Mouse (Mus musculus) urinary bladder, postnatal 36 days (tissue): ENCODE measurements around the gene D430041D05Rik.
"Not testable (repeated sequence)": the region's sequence is repeated elsewhere in the genome, so short reads cannot be mapped to it uniquely, and the experiment has no call there.

ENCODE experiments used
- DNase-seq, 2 experiments: peaks; one replicate each; pipeline ENCODE4 v3.0.0; 2022; ENCODE audit warnings: low spot score in 2 of 2, mixed read lengths in 1 of 2

Gene D430041D05Rik

GRCm38 (mm10) chr2:104121681-104122504, 288.9 kb downstream of the D430041D05Rik start:
- no peak for DNase-seq

DNA sequence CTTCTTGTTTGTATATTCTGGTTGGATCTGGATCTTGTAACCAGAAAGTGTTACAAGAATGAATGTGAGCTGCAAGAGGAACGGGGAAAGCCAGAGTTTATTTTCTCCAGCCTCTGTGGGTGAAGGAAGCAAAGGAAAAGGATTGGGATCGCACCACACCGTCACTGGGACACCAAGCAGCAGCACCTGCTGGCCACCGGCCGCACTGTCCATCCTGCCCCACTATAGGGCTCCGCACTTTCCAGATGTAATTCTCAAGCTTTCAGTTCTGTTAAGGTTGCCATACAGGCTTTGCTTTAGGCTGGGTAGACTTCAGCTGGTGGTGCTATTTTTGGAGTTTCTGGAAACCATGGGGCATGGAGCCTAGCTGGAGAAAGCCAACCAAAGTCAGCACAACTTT, 290.5 kb downstream of the D430041D05Rik start:
- DNase-seq = no peak

DNA sequence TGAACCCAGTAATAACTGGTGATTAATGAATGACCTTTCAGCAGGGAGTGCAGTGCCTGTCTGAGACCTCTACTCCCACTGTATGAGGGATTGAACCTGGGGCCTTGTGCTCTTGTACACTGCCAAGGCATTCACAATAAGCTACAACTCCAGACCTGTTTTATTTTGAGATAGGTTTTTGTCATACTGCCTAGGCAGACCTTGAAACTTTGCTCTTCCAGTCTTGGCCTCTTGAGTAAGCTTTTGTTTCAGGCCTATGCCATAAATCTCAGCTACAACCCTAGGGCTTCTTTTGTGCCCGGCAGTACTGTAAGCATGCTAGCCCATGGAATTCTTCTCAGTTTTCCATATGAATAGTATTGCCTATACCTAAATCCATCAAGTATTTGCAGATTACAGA, 291.7 kb downstream of the D430041D05Rik start:
- DNase-seq = no peak

DNA sequence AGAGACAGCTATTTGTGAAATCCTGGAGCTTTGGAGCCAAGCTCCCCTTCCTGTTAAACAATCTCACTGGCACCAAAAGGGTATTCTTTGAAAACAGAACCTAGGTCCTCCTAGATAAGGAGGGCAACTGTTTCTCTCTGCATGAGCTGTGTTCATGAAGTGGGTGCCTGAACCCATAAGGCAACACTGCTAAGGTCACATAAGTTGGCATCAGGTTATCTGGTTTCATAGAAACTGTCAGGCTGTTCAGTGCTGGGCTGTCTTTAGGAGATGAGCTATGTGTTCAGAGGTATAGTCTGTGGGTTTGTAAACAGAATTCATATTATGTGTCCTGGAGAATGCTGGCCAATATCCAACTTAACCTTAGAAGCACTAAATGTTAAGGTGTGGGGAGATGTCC, 293.6 kb downstream of the D430041D05Rik start:
- not testable (repeated sequence) for DNase-seq

GRCm38 (mm10) chr2:104114898-104115297, 295.9 kb downstream of the D430041D05Rik start:
- DNase-seq = no peak

- not testable (repeated sequence) for DNase-seq
Measured at GRCm38 (mm10) chr2:104113563-104113962, 297.2 kb downstream of the D430041D05Rik start.

DNA sequence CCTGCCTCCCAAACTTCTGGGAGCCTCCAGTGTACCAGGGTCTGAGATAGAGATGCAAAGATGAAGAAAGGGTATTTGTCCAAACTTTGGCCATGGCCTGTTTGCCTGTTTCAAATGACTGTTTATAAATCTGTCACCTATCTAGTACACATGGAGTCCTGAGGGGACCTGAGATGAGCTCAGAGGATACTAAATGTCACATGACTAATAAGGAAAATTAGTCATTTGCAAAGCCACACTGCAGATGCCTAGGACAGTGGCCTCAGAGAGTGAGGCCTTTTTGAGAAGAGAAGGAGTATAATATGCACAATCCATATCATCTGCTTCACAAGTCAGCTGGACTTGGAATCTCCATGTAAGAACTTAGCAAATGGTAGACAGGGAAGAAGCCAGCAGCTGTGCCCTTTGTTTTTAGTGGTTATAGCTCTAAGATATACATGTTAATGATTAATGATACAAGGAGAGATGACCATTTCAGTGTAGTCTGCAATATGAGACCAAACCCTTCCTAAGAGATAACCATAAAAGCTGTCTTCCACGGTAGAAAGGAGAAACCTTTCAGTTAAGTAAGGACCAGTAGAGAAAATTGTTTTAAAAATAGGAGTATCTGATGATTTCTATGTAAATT, 299.5 kb downstream of the D430041D05Rik start:
- DNase-seq = not testable (repeated sequence)

DNA sequence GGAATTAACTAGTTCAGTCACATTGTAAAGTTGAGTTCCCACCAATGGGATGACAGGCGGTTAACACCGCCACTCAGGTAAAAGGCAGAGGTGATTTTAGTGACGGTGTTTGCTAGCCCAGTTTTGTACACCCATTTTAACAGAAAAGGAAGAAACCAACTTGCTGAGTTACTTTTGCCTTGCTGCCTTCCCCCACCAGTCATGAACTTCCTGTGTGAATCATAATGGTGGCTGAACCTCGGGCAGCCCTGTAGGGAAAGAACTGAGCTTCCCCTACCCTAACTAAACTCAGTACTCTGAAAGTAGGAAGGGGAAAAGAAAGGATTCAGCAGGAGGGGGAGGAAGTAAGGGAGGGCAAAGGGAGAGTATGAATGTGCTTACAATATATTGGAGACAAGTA, 300.8 kb downstream of the D430041D05Rik start:
- no peak for DNase-seq

DNA sequence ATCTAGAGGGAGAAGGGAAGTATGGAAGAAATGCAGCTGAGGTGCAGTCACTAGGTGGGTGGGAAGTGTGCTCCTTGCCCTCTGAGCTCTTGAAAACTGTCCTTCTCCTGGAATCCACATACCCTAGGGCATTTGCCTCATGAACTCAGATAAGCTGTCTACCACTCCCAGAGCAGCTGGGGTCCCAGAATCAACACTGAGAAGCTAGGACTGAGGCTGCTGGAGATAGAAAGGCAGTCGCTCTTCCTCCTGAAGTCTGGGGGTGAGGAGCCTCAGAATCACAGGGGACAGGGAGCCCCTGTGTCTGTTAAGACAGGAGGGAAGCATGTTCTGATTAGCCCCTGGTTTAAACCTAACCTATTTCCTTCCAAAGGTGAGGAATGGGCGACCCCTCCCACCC, 301.3 kb downstream of the D430041D05Rik start:
- no peak for DNase-seq

DNA sequence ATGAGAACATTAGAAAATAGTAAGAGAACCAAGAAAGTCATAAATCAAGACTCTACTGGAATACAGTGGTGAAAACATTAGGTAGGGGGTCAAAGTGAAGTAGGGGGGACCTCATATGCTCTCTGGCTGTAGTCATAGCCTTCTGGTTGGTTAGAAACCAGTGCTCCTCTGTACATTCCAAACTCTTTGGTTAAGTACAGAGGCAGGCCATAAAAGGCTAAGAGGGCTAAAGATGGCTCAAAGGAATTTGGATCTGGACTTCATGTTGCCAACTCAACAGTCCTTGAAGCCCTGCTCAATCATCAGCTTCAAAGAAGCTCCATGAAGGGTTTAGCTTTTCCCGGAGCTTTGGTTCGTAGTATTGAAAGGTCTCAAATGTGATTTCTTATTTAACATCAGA, 301.8 kb downstream of the D430041D05Rik start:
- not testable (repeated sequence) for DNase-seq

DNA sequence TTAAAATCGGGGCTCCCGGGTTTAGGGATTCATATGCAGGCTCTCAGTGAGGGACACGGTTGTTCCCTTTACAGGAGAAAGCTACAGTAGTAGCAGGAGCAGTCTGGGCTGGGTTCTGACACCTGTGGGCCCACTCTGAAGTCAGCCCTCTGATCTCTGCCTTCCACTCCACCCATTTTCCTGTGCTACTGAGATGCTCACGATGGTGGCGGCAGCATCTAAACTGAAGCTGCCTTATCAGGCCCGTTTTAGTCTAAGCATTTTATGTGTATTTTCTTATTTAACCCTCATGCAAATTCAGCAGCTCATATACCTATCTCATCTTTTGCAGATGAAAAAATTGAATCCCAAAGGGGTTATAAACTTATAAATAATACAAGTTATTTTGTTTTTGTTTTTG, 306.0 kb downstream of the D430041D05Rik start:
- no peak for DNase-seq

GRCm38 (mm10) chr2:104099946-104100345, 310.9 kb downstream of the D430041D05Rik start:
- DNase-seq = no peak

GRCm38 (mm10) chr2:104099231-104099585, 311.6 kb downstream of the D430041D05Rik start:
- DNase-seq = no peak

DNA sequence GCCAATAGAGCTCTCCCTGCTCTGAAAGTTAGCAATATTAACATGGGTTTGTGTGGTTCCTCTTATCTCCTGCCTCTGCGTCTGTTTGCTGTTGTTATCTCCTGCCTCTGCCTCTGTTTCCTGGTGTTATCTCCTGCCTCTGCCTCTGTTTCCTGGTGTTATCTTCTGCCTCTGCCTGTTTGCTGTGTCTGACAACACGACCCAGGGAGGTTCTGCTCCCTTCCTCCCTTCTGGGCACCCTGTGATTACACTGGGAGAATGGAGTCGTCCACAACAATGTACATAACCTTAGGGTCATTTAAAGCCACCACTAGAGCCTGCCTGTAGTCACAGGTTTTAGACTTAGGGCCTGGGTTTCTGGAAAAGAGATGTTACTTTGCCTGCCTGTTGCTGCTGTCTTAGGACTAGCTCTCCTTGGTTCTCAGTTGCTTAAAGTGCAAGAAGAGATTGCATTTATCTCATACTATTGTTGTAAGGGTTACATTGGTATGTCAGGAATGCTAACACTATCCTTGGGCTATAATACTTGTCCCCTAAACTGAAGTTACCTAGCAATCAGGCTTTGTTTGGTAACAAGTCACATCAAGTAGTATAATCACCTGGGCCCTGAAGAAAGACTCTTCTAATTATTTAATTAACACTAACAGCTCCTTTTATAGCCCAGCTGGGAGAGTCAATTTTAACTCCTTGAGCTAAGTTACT, 312.1 kb downstream of the D430041D05Rik start:
- DNase-seq = no peak

DNA sequence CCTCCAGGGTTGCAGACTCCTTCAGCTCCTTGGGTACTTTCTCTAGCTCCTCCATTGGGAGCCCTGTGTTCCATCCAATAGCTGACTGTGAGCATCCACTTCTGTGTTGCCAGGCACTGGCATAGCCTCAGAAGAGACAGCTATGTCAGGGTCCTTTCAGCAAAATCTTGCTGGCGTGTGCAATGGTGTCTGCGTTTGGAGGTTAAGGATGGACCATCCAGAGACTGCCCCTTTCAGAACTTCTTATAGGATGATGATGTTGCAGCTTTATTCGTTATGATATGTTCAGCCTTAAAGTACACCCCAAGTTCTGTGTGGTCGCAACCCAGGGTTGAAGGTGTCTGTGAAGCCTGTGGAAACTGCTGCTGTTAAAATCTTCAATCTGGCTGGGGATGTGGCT, 313.4 kb downstream of the D430041D05Rik start:
- not testable (repeated sequence) for DNase-seq

- DNase-seq = not testable (repeated sequence)
Measured at GRCm38 (mm10) chr2:104096796-104097195, 314.0 kb downstream of the D430041D05Rik start.

GRCm38 (mm10) chr2:104096256-104096655, 314.6 kb downstream of the D430041D05Rik start:
- DNase-seq = no peak

GRCm38 (mm10) chr2:104095741-104096213, 315.0 kb downstream of the D430041D05Rik start, which contains the start of gene Cd59a:
Gene Cd59a, plus strand, starts transcription at chr2:104095801.
- peak; percentile 73 to 85 for DNase-seq

DNA sequence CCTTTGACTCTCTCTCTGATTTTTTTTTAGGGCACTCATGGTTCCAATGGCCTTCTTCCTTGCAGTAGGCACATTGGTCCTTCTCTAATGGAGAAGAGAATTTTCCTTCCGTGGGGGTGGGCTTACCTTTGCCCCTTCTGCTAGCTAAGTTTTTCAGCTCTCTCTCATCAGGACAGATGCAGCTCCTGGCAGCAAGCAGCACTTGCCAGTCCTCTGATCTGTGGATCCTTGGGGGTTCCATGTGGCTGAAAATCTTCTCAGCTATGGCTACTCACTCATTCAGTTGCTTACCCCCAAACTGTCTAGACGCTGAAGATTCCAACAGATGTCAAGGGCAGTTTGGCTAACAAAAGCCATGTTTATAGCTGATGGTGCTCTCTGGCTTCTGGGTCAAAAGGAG, 317.5 kb downstream of the D430041D05Rik start:
- DNase-seq = no peak
